Mouse (Mus musculus) heart, adult 11 months (tissue): ENCODE data around the gene Myl10.
"Not testable (repeated sequence)": the region's sequence is repeated elsewhere in the genome, so short reads cannot be mapped to it uniquely, and the experiment has no call there.

ENCODE experiments used
- DNase-seq: peaks from one replicate; pipeline ENCODE4 v3.0.0; 2022

Gene Myl10

GRCm38 (mm10) chr5:136706803-136707202 is 13.9 kb downstream of the Myl10 start:
- DNase-seq, result no peak

- no peak for DNase-seq
Observed at GRCm38 (mm10) chr5:136708116-136708515, 15.2 kb downstream of the Myl10 start.

- DNase-seq, result no peak
Observed at GRCm38 (mm10) chr5:136710742-136711141, 17.8 kb downstream of the Myl10 start.

GRCm38 (mm10) chr5:136714232-136714875 is 21.4 kb downstream of the Myl10 start:
- no peak for DNase-seq

- no peak for DNase-seq
Observed at GRCm38 (mm10) chr5:136714879-136715278, 21.9 kb downstream of the Myl10 start.

GRCm38 (mm10) chr5:136716696-136717572 is 24.0 kb downstream of the Myl10 start:
- no peak for DNase-seq

GRCm38 (mm10) chr5:136717573-136717854 is 24.6 kb downstream of the Myl10 start:
- DNase-seq, result no peak

- DNase-seq, result no peak
Observed at GRCm38 (mm10) chr5:136718656-136719055, 25.7 kb downstream of the Myl10 start.

GRCm38 (mm10) chr5:136721596-136721995 is 28.6 kb downstream of the Myl10 start:
- no peak for DNase-seq

- not testable (repeated sequence) for DNase-seq
Observed at GRCm38 (mm10) chr5:136726271-136726670, 33.3 kb downstream of the Myl10 start.

GRCm38 (mm10) chr5:136738918-136739317 is 46.0 kb downstream of the Myl10 start:
- no peak for DNase-seq

- no peak for DNase-seq
Observed at GRCm38 (mm10) chr5:136746596-136746995, 53.6 kb downstream of the Myl10 start.
